Mouse (Mus musculus): ENCODE measurements around the gene Nfatc2ip. TPM values are rescaled to one million over a fixed set of nuclear protein-coding genes. Genes with fewer than 3 reads are reported as not detected.

Gene Nfatc2ip
- total RNA-seq, 1 experiment, result 45.6 TPM

GRCm38 (mm10) chr7:126355847-126356597, 40.5 kb downstream of the Nfatc2ip start:
- no peak overlapping the region for H3K27ac ChIP-seq (ENCODE audit: insufficient read depth, low read depth, low read length, poor library complexity, severe bottlenecking)
- TF ChIP-seq MAFK (IDR thresholded peaks at IDR 0.05; ENCODE audit: insufficient read depth, low read depth, low read length), result no peak
- no peaks in the 10 kb centered on the region for H3K9me3 ChIP-seq (ENCODE audit: control insufficient read depth, insufficient read depth, low read depth, low read length)
- in situ Hi-C loops (cut with MboI; ENCODE audit: low sequenced_read_pairs in 2 of 2, unreplicated experiment in 2 of 2), result no loop called here
- peaks cover 9 to 38% of the 10 kb centered on the region in 2 experiments; a peak in 3 of 4 replicates for H3K4me1 ChIP-seq (ENCODE audit: control insufficient read depth in 2 of 2, insufficient read depth in 2 of 2, low read length in 2 of 2, poor library complexity in 1 of 2)
- H3K9ac ChIP-seq (ENCODE audit: insufficient read depth, low read depth, low read length, poor library complexity, severe bottlenecking), result no peak overlapping the region; the same call in 1 of the 2 replicates
- no peaks in the 10 kb centered on the region for H3K36me3 ChIP-seq (ENCODE audit: control insufficient read depth, insufficient read depth, low read length, poor library complexity, severe bottlenecking)
- no peak overlapping the region for H3K4me3 ChIP-seq (ENCODE audit: insufficient read depth in 1 of 2, low read depth in 1 of 2, low read length in 2 of 2, poor library complexity in 1 of 2, severe bottlenecking in 1 of 2)
- DNase-seq (ENCODE audit: low read depth, low spot score), result no peak

DNA sequence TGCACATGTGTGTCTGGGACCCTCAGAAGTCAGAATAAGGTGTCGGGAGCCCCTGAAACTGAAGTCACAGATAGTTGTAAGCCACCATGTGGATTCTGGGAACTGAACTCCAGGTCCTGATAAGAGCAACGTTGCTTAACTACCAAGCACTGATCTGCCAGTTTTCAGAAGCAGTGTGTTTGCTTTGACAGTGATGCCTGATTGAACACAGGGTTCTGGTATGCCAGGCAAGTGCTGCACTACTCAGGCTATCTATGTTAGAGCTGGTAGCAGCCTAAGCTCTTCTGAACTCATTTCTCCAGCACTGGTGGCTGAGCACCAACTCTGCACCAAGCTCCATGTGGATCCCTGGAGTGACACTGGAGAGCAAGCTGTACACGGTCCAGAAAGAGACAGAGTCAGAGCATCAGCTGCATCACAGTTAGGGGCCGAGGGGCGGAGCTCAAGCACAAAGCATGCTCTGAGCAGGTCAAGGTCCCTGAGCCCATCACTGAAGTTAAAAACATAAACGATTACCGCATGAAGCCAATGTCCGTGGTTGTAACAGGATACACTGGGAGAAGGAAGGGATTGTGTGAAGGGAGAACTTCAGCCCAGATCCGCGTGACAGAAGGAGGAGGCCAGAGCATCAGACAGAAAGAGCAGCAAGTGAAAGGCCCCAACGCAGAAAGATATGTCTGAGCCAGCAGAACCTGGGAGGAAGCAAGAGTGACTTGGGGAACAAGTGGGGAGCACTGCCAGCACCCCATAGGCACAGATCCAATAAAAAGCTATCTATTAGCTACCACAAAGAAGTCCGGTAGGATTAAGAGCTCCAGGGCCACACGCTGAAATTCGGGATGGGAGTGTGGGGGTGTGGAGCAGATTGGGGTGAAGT, 41.6 kb downstream of the Nfatc2ip start:
- DNase-seq (ENCODE audit: low read depth, low spot score), result no peak
- Histone ChIP-seq H3K27ac (ENCODE audit: insufficient read depth, low read depth, low read length, poor library complexity, severe bottlenecking) (no peak overlapping the region), H3K36me3 (ENCODE audit: control insufficient read depth, insufficient read depth, low read length, poor library complexity, severe bottlenecking) (no peaks in the 10 kb centered on the region), H3K4me3 (ENCODE audit: insufficient read depth in 1 of 2, low read depth in 1 of 2, low read length in 2 of 2, poor library complexity in 1 of 2, severe bottlenecking in 1 of 2) (no peak overlapping the region), H3K4me1 (ENCODE audit: control insufficient read depth in 2 of 2, insufficient read depth in 2 of 2, low read length in 2 of 2, poor library complexity in 1 of 2) (peaks cover 9 to 45% of the 10 kb centered on the region in 2 experiments; a peak in 3 of 4 replicates), H3K9ac (ENCODE audit: insufficient read depth, low read depth, low read length, poor library complexity, severe bottlenecking) (no peak overlapping the region), H3K9me3 (ENCODE audit: control insufficient read depth, insufficient read depth, low read depth, low read length) (no peaks in the 10 kb centered on the region)
- in situ Hi-C loops (cut with MboI; ENCODE audit: low sequenced_read_pairs in 2 of 2, unreplicated experiment in 2 of 2), result no loop called here
- TF ChIP-seq MAFK (IDR thresholded peaks at IDR 0.05; ENCODE audit: insufficient read depth, low read depth, low read length), result no peak
- TF ChIP-seq CHD2 (IDR thresholded peaks at IDR 0.05; ENCODE audit: low read depth, low read length), result no peak
- TF ChIP-seq ZC3H11A (IDR thresholded peaks at IDR 0.05; ENCODE audit: borderline replicate concordance, low read depth, low read length), result no peak
- TF ChIP-seq HCFC1 (IDR thresholded peaks at IDR 0.05; ENCODE audit: borderline replicate concordance, insufficient read depth, low read length), result no peak
- no peak for TF ChIP-seq ZNF384 (IDR thresholded peaks at IDR 0.05; ENCODE audit: low read depth, low read length)

- TF ChIP-seq ZC3H11A (IDR thresholded peaks at IDR 0.05; ENCODE audit: borderline replicate concordance, low read depth, low read length) (no peak), MAFK (IDR thresholded peaks at IDR 0.05; ENCODE audit: insufficient read depth, low read depth, low read length) (no peak), ZNF384 (IDR thresholded peaks at IDR 0.05; ENCODE audit: low read depth, low read length) (no peak), CHD2 (IDR thresholded peaks at IDR 0.05; ENCODE audit: low read depth, low read length) (no peak), HCFC1 (IDR thresholded peaks at IDR 0.05; ENCODE audit: borderline replicate concordance, insufficient read depth, low read length) (no peak)
- H3K27ac ChIP-seq (ENCODE audit: insufficient read depth, low read depth, low read length, poor library complexity, severe bottlenecking), result no peak overlapping the region
- H3K36me3 ChIP-seq (ENCODE audit: control insufficient read depth, insufficient read depth, low read length, poor library complexity, severe bottlenecking), result no peaks in the 10 kb centered on the region
- in situ Hi-C loops (cut with MboI; ENCODE audit: low sequenced_read_pairs in 2 of 2, unreplicated experiment in 2 of 2), result no loop called here
- no peaks in the 10 kb centered on the region for H3K9me3 ChIP-seq (ENCODE audit: control insufficient read depth, insufficient read depth, low read depth, low read length)
- H3K9ac ChIP-seq (ENCODE audit: insufficient read depth, low read depth, low read length, poor library complexity, severe bottlenecking), result no peak overlapping the region
- DNase-seq (ENCODE audit: low read depth, low spot score), result no peak
- H3K4me1 ChIP-seq (ENCODE audit: control insufficient read depth in 2 of 2, insufficient read depth in 2 of 2, low read length in 2 of 2, poor library complexity in 1 of 2), result peaks cover 9 to 44% of the 10 kb centered on the region in 2 experiments; a peak in 3 of 4 replicates
- no peak overlapping the region for H3K4me3 ChIP-seq (ENCODE audit: insufficient read depth in 1 of 2, low read depth in 1 of 2, low read length in 2 of 2, poor library complexity in 1 of 2, severe bottlenecking in 1 of 2)
Observed at GRCm38 (mm10) chr7:126353994-126354365, 42.6 kb downstream of the Nfatc2ip start.

GRCm38 (mm10) chr7:126353251-126353993, 43.1 kb downstream of the Nfatc2ip start:
- no peak for DNase-seq (ENCODE audit: low read depth, low spot score)

More at GRCm38 (mm10) chr7:126353251-126353993, 43.1 kb downstream of the Nfatc2ip start:
- no peak overlapping the region for H3K27ac ChIP-seq (ENCODE audit: insufficient read depth, low read depth, low read length, poor library complexity, severe bottlenecking)
- peaks cover 9 to 40% of the 10 kb centered on the region in 2 experiments; a peak in 3 of 4 replicates for H3K4me1 ChIP-seq (ENCODE audit: control insufficient read depth in 2 of 2, insufficient read depth in 2 of 2, low read length in 2 of 2, poor library complexity in 1 of 2)
- no peaks in the 10 kb centered on the region for H3K36me3 ChIP-seq (ENCODE audit: control insufficient read depth, insufficient read depth, low read length, poor library complexity, severe bottlenecking)
- no peaks in the 10 kb centered on the region for H3K9me3 ChIP-seq (ENCODE audit: control insufficient read depth, insufficient read depth, low read depth, low read length)
- no peak overlapping the region for H3K9ac ChIP-seq (ENCODE audit: insufficient read depth, low read depth, low read length, poor library complexity, severe bottlenecking)
- in situ Hi-C loops (cut with MboI; ENCODE audit: low sequenced_read_pairs in 2 of 2, unreplicated experiment in 2 of 2), result no loop called here
- no peak overlapping the region for H3K4me3 ChIP-seq (ENCODE audit: insufficient read depth in 1 of 2, low read depth in 1 of 2, low read length in 2 of 2, poor library complexity in 1 of 2, severe bottlenecking in 1 of 2)
- TF ChIP-seq ZC3H11A (IDR thresholded peaks at IDR 0.05; ENCODE audit: borderline replicate concordance, low read depth, low read length) (no peak), MAFK (IDR thresholded peaks at IDR 0.05; ENCODE audit: insufficient read depth, low read depth, low read length) (no peak), HCFC1 (IDR thresholded peaks at IDR 0.05; ENCODE audit: borderline replicate concordance, insufficient read depth, low read length) (no peak), CHD2 (IDR thresholded peaks at IDR 0.05; ENCODE audit: low read depth, low read length) (no peak), ZNF384 (IDR thresholded peaks at IDR 0.05; ENCODE audit: low read depth, low read length) (no peak)

Measured in ES-E14 (cell line).